Mouse (Mus musculus) right cerebral cortex, postnatal 36 days (tissue): ENCODE results near the gene Plxnb2.

ENCODE experiments used
- DNase-seq, 2 experiments: peaks; one replicate each; pipeline ENCODE4 v3.0.0; 2022; ENCODE audit warnings: low spot score in 2 of 2, mixed read lengths in 1 of 2

The Plxnb2 gene

DNA sequence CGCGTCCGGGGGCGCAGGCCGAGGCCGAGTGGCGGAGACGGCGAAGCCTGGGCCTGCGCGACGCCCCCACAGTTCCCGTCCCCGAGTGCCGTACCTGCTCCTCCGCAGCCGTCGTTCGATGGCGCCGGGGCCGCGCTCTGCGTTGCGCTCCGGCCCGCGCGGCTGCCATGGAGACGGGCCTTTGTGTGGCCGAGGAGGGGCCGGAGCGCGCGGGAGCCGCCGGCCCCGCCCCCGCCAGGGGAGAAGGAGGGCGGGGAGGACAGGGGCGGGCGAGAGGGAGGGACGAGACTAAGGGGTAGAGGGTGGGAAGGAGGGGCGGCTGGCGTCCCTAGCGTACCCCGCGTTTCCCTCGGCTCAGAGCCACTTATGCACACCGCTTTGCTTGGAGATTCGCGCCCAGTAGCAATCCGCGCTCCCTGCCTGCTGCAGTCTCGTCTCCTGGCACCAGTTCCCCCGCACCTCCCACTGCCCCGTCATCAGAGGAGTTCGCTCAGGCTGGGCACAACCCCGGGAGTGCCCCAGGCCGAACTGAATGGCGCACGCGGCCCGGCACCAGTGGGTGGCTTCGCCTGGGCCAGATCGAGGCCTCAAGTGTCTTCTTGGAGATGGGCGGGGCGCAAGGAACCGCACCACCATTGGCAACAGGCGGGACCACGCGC is at the start of gene Plxnb2:
Plxnb2 (minus strand) TSS at position 218 of the 659 bp plus-strand sequence.
- peak; percentile 69 to 72 for DNase-seq

DNA sequence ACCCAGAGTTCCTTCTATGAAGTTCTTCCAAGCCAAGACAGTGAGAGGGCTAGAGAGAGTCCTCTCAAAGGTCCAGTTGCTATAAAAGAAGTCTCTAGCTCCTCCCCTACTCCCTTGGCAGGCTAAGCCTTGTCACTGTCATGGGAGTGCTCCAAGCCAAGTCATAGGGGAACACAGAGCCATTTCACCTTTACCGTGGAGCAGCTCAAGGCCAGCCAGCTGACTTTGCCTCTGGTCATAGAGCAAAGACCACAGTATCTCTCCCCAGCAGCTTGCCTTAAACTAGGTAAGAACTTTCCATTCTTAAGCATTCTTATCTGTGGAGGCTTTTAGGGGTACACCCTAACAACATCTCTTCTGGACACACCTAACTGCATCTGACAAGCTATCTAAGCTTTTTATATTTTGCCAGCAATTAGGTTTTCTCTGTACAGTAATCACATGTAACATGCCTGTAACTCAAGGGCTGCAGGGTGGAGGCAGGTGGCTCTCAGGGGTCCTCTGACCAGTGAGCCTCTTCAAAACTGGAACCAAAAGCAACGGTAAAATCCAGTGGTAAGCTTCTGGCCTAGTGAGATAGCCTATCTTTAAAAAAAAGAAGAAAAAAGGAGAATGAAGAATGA is 35.1 kb upstream of the Plxnb2 start:
- DNase-seq: no peak

DNA sequence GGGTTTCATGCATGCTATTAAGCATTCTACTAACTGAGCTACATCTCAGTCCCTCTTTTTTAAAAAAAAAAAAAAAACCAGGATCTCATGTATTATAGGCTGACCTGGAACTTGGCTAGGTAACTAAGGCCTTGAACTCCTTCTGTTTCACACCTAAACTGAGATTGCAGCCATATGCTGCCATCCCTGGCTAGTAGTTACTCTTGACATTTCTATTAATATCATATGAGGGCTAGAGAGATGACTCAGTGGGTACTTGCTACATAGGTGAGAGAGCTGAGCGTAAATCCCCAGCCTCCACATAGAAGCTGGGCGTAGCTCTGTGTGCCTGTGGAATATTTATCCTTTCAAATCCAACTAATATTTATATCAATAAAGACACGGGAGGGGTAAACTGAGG is 34.4 kb upstream of the Plxnb2 start:
- no peak for DNase-seq

DNA sequence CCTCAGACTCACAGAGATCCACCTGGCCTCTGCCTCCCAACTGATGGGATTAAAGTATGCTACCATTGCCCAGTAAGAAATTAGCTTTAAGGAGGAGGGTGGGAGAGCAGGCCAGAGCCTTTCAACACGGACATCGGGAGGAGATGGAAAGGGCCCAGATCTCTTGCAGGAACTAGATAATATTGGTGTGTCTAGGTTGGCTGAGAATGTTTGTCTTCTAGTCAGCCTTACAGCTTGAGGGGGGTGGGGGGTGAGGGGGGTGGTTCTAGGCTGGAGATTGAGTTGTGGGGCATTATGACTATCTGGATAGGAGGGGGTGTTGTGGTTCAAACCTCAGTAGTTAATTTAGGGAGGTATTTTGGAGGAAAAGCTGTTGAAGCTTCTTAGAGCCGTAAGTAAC is 32.9 kb upstream of the Plxnb2 start:
- no peak for DNase-seq

DNA sequence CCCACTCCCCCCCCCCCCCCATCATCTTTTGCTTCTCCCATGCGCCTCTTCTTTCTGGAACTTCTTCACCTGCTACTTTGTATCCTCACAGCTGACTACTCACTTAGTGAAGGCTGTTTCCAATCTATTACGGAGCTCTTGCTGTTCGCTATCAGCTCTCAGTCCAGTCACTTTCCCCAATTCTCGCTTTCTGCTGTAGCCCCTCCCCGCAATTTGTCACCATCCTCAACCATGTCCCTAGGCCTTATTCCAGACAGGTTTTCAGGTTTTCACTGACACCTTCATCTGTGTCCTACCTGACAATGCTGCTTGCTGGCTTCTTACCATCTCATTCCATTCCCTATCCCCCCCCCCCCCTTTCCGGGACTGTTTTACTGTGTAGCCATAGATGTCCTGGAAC is 31.9 kb upstream of the Plxnb2 start:
- DNase-seq: no peak

DNA sequence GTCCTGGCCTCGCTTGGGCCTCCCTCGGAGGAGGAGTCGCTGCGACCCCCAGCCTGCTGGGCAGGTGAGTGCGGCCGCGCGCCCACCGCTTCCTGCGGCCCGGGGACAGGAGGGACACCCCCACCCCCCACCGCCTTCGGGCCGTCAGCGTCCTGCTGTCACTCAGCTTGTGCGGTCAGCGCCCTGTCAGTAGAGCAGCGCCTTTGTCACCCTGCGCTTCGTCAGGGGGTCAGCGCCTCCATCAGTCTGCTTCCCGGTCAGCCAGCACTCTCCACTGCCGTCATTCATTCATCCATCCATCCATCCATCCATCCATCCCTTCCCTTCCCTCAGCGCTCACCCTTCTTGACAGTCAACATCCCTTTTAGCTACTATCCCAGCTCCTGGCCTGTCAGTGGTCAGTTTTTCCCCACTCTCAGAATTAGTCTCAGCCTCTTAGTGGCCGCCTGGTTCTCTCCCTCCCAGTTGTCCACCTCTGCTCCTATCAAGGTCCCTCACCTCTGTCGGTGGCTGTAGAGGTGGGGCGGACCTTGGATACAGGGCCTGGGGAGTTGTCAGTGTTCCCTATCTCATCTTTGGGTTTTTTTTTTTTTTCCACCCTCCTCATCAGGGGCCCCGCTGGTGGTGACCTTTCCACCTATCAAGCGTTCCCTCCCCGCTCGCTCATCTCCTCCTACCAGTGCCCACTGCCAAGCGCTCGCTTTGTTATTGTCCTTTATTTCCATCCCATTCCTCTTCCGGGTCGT is 31.3 kb upstream of the Plxnb2 start:
- peak in 1 of 2 experiments; percentile 14 for DNase-seq

DNA sequence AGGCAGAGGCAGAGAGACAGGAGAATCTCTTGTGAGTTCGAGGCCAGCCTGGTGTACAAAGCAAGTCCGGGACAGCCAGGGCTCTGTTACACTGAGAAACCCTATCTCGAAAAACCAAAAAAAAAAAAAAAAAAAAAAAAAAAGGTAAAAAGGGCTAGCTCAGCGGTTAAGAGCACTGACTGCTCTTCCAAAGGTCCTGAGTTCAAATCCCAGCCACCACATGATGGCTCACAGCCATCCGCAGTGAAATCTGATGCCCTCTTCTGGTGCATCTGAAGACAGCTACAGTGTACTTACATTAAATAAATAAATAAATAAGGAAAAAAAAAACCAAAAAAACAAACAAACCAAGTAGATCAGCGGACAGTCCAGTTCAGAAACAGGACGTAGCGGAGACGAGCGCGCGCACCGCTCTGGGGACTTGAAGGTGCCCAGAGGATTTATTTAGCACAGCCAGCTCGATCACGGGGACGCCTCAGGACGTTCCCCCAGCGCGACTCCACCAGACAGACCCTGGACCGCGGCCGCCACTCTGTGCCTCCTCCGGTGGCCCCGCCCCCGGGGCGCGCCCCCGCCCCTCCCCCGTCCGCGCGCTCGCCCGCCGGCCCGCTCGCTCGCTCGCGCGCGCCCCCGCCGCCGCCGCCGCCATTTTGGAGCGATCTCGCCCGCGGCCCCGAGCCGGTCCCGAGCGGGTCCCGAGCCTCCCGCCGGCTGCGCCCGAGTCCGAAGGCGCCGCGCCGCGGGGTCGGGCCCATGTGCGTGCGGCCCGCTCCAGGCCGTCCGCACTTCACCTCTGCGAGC is 30.5 kb upstream of the Plxnb2 start, which contains the start of gene Ppp6r2:
Ppp6r2 (plus strand) TSS at position 639 of the 801 bp plus-strand sequence.
- peak; percentile 59 to 70 for DNase-seq

DNA sequence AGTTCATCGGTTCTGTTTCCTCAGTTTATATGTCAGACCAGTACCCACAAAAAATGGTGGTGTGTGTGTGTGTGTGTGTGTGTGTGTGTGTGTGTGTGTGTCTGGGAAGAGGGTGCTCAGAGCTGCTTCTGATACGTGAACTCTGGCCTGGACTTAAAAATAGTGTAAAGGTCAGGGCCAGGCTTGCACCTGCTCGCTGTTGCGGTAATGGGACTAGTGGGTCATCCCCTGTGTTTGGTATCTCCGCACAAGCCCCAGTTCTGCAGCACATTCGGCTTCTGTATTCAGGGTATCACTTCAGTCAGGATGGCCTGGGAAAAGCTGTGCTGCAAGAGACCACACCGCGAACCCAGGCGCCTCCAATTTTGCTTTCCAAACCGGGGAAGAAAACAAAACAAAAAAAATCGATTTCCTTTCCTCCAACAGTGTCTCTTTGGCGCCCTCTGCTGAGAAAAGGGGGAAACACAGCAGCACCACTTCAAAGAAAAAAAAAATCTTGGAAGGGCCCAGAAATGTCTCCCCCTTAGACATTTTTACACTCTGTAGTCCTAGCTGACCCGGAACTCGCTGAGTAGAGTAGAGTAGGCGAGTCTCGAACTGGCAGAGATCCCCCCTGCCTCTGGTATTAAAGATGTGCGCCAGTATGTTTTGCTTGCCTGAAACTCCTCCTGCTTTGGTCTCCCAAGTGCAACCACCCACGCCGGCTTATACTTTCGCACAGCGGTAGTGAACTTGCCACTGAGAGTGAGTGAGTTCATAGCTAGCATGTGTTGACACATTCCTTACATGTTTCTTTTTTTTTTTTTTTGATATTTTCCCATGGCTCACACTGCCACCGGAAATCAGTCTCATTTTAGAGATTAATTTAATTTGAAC is 29.5 kb upstream of the Plxnb2 start:
- peak; percentile 46 to 50 for DNase-seq

DNA sequence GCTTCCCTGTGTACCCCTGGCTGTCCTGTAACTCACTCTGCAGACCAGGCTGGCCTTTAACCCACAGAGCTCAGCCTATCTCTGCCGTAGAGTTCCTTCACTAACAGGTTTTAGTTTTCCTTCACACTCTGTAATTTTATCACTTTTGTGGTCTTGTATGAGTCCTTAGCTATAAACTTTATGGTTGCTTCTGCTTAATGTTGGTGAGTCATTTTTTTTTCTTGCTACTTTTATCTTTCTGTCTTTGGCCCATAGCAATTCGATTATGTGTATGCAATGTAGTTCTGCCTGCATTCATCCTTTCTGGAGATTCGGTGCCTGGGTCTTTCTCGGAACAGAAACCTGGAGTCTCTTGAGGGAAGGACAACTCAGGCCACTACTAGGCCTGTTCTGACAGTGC is 26.9 kb upstream of the Plxnb2 start:
- no peak for DNase-seq

DNA sequence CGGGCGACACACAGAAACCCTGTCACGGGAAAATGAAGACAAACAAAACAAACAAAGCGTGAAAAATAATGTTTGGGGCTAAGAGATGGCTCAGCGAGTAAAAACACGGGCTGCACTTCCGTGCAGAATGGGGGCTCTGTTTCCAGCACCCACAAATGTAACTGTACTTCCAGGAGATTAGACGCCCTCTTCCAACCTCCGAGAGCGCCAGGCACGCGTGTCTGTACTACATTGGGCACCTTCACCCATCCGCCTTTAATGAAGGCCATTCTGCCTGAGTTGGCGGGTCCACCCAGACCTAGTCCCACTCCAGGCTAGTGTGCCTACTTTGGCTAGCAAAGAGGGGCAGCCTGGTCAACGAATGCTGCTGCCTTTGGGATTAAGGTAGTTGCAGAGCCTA is 16.5 kb upstream of the Plxnb2 start:
- DNase-seq: no peak

DNA sequence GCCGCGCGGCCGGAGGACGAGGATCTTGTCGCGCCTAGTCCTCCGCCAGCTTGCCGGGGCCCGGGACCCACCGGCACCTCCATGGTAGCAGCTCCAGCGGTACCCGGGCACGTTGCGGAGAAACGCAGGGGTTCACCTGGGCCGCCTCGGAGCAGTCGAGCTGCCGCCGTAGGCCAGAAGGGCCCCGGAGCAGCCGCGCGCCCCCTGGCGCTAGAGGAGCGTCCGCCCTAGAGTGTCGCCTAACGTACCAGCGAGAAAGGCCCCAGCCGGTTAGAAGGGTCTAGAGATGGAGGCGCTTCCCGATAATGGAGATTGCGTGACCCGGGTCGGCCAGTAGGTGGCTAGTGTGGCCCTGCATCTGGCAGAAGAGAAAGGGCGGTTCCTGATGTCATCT is 15.7 kb upstream of the Plxnb2 start, which contains the start of gene Dennd6b:
Dennd6b (minus strand) TSS at position 184 of the 394 bp plus-strand sequence.
- DNase-seq: peak; percentile 94 to 96

DNA sequence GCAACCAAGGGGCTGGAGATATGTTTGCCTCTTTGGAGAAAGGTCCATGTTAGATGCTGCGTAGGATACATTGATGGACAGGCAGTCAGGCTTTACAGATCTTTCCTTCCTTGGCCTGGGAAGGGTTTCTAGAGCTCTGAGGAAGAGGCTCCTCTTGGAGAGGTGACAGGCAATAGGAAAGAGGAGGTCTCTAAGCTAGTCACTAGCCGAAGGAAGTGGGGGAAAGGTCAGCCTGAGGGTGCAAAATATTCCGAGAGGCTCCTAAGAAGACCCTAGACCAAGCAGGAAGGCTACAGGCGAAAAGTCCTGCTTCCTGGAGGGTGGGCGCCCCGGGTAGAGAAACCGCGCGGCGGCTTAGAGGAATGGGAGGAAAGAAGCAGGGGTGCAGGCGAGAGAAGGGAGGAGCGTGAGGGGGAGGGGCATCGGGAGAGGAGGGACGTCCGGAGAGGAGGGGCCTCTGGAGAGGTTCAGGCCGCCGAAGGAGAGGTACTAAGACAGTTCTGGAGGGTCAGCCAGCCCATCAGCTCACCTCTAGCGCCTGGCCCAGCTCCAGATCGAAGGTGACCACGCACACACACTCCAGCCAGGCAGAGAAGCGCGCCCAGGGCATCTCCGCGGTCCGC is 15.2 kb upstream of the Plxnb2 start:
- DNase-seq: peak; percentile 81 to 86

DNA sequence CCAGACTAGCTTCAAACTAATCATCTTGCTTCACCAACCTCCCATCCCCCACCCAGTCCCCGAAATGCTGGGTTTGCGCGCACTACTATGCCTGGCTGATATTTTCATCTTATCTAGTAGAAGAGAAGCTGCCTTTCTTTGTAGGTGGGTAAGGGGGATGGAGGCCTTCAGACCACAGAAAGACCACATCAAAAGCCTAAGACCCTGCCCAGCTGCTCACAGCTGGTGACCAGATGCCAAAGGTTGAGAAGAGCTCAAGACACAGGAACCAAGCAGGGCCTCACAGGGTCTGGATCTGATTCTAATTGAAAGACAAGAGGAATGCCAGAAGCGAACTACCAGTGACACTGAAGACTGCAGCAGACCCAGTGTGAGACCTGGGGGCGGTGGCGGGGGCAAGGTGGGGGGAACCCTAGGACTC is 14.7 kb upstream of the Plxnb2 start:
- no peak for DNase-seq

DNA sequence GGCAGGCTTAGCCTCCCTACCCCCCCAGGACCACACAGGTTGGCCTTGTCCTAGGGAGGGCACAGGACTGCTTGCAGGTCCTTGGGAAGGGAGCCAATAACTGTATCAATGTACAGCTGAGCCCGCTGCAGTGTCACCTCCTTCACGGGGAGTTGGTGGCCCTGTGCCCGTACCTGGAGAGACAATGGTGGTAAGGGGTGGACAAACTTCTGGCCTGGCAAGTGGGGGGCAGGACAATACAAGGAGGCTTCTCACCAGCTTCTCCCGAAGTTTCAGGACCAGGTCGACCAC is 4.3 kb upstream of the Plxnb2 start:
- DNase-seq: no peak

DNA sequence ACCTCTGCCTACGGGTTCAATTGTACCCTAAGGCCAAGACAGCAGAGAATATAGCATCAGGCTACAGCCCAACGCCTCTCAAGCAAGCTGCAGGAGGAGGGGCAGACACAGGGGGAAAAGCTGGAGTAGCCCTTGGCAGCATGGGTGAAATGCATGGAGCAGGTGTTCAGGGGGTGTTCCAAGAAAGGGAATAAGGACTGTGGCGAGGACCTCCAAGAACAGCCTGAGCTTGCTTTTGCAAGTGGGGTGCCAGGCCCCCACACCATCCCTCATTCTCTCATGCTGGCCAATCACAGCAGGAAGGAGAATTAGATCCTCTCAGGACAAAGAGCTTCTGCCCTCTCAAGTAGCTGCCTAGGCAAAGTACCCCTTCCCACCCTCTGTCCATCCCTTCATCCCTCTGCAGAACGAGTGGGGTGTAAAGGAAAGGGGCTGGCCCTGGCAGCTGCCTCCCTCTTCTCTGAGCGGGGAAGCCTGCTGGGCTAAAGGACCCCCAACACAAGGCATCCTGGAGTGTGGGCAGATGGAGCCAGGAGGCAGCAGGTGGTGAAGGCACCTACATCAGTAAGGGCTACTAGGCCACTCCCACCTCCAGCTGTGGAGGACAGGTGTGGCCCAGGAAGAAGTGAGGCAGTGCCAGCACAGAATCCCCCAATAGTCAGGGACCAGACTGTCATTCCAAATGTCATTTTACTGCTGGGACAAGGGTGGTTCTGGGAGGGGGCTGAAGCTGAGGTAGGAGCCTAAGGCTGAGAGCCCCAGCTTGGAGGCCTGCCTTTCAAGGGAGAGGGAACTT is 3.8 kb upstream of the Plxnb2 start:
- DNase-seq: no peak

DNA sequence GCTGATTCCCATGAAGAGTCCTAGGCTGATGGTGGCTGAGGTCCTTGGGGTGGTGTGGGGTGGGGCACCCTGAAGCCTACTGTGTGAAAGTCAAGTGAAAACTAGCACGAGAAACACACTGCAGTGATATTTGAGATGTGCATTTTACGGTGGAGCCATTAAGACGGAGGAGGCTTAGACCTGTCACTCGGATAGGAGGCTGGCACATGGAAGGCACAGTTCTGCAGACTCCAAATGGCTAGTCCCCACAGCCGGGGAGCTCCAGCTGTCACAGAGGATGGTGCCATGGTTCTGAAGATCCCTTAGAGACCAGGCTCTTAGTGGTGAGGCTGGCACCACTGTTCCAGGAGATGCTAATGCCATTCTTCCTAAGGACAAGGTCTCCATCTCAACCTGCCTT is 2.3 kb upstream of the Plxnb2 start:
- DNase-seq: no peak

DNA sequence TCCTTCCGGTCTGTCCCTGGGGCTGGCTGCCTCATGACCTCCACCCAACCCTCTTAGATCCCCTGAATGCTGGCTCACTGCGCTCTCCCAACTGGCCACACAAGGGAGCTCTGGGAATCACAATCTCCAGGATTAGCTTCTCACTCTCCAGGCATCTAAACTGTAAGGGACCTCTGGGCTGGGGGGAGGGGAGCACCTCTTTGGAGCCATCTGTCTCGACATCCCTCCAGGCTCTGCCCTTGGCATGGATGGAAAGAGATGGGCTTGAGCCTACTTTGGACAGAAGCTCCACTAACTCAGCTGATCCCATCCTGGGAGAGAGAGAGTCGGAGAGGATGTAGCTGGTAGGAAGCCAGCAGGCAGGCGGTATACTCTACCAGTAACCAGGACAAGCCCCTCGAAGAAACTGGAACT is 1.7 kb upstream of the Plxnb2 start:
- DNase-seq: no peak

DNA sequence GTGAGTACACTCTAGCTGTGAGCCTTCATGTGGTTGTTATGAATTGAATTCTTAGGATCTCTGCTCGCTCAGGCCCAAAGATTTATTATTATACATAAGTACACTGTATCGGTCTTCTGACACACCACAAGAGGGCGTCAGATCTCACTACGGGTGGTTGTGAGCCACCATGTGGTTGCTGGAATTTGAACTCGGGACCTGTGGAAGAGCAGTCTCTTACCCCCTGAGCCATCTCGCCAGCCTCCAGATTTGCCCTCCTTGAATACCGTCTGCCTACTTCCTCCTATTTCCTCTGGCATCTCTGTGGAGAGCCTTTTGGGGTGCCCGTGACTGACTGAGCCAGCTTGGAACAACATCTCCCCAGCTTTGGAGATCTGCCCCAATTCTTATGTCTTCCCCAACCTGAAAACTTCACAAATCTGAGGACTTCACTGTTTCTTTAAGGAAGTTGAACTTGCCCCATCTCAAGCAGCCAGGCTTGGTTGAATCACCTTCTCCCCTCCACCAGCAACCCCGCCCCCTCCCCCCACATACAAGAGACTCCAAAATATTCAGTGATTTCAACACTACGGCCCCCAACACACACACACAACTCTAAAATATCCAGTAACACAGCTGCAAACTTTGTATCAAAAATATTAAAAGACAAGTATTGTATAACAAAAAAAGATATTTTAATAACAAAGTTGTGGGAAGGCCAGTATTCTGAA is 1.1 kb upstream of the Plxnb2 start:
- DNase-seq: no peak

DNA sequence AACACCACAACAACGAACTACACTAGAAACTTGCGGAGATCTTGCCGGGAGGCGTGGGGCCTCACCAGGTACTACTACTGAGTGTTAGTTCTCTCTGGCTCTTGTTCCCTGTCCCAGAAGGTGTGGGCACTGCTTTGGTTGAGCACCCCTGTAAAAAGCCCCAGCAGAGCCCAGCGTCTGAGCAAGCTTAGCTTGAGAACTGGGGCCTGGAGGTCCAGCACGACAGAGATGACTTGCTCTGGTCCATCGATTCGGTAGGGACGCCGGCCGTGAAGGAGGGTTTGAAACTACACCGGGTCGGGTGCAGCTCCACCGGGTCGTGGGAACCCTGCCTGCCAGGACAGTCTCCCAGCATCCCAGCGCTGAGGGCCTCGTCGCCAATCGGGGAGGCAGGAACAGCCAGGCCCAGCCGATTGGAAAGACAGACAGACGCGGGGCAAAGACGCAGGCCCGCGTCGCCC is 477 bp downstream of the Plxnb2 start:
- no peak for DNase-seq
